Mouse (Mus musculus): Measurements from ENCODE around the gene Clns1a.

The Clns1a gene

GRCm38 (mm10) chr7:97720109-97720508 is 23.7 kb downstream of the Clns1a start:
- no peak for TF ChIP-seq GATA4 (IDR thresholded peaks at IDR 0.05; ENCODE audit: insufficient replicate concordance, low read length)

DNA sequence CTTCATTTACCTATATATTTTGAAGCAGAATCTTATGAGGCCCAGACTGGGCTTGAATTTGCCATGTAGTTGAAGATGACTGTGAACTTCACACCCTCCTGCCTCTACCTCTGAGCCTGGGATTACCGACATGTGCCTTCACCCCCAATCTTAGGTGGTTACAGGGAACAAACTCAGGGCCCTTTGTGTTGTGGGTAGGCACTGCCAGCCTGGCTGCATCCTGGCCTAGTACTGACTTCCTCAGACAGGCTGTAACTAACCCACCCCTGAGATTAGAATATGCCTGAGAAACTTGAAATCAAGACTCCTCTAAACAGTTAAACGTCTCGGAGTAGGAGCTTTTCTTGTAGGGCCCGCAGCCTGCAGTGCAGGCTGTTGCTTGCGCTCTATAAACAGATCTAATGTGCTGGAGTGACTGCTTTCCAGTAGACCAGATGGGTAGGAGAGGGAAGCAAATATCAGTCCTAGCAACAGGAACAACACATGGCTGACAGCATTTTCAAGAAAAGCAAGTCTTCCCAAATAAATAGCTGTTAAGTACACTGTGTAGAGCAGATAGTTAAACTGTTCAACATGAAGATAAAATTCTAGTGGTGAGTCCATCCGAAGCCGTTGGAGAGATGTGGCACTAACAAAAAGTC is 26.0 kb downstream of the Clns1a start:
- TF ChIP-seq GATA4 (IDR thresholded peaks at IDR 0.05; ENCODE audit: insufficient replicate concordance, low read length) = no peak

DNA sequence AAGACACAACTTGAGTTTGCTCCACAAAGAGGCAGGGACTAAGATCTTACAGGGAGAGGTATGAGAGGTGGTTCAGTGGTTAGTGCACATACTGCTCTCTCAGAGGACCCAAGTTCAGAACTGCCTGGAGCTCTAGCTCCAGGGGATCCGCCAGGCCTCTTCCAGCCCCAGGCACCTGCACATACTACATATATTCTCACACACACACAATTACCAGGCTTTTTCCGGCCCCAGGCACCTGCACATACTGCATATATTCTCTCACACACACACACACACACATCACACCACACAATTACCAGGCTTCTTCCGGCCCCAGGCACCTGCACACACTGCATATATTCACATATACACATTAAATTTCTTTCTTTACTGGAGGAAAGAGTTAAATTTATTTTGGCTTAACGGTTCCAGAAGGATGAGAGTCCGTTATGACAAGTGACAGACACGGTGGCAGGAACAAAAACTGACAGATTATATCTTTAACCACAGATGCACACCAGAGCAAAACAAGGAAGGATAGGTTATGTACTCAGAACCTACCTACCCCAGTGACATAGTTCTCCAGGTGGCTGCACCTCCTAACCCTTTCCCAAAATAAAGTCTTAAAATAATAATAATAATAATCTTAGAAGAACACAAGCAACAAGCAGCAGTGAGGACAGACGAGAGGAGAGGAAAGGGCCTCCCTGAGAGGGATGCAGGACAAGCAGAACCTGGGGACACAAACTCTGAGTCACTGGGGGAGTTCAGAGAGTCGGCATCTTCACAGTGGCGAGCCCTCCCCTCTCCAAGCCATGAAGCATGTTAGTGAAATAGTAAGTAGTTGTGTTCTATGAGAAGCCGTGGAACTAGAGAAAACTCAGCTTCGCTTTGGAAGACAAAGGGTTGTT is 27.5 kb downstream of the Clns1a start:
- TF ChIP-seq GATA4 (IDR thresholded peaks at IDR 0.05; ENCODE audit: insufficient replicate concordance, low read length) = no peak

DNA sequence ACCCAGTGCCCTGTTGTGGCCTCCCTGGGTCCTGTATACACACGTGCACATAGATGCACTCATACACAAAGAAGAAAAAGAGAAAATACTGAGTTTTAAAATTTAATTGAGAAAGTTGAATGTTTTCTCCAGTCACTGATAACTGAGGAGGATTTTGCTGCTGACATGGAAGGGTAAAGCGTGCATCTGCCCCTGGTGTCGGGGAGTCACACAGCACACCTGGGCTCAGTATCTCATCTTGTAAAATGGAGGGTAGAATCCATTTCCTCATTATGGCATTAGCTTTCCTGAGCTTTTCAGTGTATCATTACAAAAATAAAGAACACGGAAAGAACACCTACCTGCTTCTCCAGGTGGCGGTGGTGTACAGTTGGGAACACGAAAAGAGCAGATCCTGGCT is 29.0 kb downstream of the Clns1a start:
- TF ChIP-seq GATA4 (IDR thresholded peaks at IDR 0.05; ENCODE audit: insufficient replicate concordance, low read length) = no peak

GRCm38 (mm10) chr7:97726080-97726479 is 29.6 kb downstream of the Clns1a start:
- no peak for TF ChIP-seq GATA4 (IDR thresholded peaks at IDR 0.05; ENCODE audit: insufficient replicate concordance, low read length)

GRCm38 (mm10) chr7:97726778-97727177 is 30.3 kb downstream of the Clns1a start:
- no peak for TF ChIP-seq GATA4 (IDR thresholded peaks at IDR 0.05; ENCODE audit: insufficient replicate concordance, low read length)

- no peak for TF ChIP-seq GATA4 (IDR thresholded peaks at IDR 0.05; ENCODE audit: insufficient replicate concordance, low read length)
These were observed 32.5 kb downstream of the Clns1a start for GRCm38 (mm10) chr7:97728666-97729614.

DNA sequence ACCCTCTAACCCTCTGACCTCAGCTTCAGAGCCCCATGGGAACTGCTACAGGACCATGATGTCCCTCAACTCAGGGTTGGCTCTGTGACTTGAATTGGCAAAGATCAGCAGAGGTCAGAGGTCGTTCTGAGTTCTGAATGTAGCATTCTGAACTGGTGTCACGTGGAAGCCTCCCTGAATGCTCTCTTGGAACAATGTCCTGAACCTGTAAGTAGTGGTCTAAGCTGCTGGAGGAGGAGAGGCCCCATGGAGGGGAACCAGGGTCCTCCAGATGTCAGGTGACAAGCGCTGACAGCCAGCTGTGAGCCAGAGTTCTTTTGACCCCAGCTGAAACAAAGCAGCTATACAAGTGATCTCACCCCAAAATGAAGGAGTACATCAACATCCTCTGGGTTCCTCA is 34.0 kb downstream of the Clns1a start:
- no peak for TF ChIP-seq GATA4 (IDR thresholded peaks at IDR 0.05; ENCODE audit: insufficient replicate concordance, low read length)

GRCm38 (mm10) chr7:97733606-97734005 is 37.2 kb downstream of the Clns1a start:
- no peak for TF ChIP-seq GATA4 (IDR thresholded peaks at IDR 0.05; ENCODE audit: insufficient replicate concordance, low read length)

GRCm38 (mm10) chr7:97735021-97735420 is 38.6 kb downstream of the Clns1a start:
- TF ChIP-seq GATA4 (IDR thresholded peaks at IDR 0.05; ENCODE audit: insufficient replicate concordance, low read length) = no peak

DNA sequence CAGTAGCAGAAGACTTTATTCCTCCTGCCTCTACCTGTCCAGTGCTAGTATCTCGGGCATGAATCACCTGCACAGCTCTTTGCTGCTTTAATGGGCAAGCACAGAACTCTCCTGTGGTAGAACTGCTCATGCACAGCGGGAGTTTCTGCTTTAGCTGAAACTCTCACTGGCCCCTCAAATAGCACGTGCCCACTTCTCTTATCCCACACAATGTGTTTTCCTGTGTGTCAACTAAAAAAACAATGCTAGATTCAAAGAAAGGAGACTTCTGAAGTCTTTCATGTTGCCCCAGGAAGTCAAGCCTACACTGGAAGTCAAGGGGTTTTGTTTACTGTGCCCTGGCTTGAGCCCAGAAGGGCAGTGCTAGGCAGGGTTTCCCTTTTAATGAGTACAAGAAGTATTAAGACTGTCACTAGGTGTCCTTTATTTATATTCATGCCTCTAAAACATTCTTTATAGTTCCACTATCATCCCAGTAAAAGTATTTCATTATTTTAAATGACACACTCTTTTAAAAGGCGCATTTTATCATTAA is 39.5 kb downstream of the Clns1a start:
- TF ChIP-seq GATA4 (IDR thresholded peaks at IDR 0.05; ENCODE audit: insufficient replicate concordance, low read length) = no peak

GRCm38 (mm10) chr7:97737256-97737637 is 40.8 kb downstream of the Clns1a start:
- TF ChIP-seq GATA4 (IDR thresholded peaks at IDR 0.05; ENCODE audit: insufficient replicate concordance, low read length) = no peak

DNA sequence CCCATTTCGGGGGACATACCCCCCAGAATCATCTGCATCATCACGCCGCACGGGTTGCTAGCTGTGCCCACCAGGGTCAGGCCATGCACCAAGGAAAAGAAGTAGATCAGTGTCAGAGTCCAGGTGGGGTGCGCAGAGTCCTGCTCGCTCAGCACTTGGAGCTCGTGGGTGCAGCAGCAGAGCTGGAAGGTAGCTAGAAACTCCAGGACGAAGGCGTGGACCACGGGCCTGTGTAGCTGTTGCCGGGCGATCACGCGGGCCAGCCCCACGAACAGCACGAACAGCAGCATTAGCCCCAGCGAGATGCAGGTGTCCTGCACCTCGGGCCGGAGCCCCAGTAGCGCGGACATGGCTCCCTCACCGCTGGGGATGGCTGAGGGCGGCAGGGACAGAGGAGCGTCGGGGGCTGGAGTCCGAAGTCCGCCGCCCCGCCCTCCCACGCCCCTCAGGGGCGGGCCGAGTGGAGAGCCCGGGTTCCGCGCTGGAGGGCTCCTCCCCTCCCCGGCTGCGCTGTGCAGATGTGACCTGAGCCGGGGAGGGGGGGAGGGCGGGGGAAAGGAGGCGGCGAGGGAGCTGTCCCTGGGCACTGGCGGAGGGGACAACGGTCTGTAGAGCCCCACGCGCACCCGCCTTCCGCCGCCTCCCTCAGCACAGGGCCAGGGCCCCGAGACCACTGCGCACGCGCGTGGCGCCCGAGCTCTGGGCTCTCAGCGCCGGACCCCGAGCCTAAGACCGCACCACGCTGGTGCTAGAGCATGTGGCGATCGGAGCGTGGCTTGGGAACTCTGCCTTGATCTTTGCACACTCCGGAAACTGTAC is 41.4 kb downstream of the Clns1a start, which contains the start of gene Aqp11:
TSS of gene Aqp11 (minus strand) at position 652 of the 819 bp plus-strand sequence.
- no peak for TF ChIP-seq GATA4 (IDR thresholded peaks at IDR 0.05; ENCODE audit: insufficient replicate concordance, low read length)

DNA sequence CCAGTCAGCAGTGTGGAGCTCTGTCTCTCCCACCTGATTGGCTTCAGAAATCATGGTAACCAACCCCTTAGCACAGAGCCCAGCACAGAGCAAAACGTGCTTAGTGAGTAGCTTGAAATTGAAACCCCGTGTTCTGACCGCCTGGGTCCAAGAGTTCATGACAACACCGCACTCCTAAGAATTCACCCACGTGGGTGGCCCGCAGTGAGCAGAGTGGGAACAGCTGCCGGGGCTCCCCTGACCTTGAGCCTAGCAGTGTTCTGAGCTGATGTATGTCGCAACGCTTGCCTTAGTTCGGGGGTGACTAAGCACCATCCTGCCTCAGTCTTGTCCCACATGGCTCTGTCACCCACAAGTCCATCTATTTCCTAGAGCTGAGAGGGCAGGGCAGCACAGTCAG is 44.5 kb downstream of the Clns1a start:
- TF ChIP-seq GATA4 (IDR thresholded peaks at IDR 0.05; ENCODE audit: insufficient replicate concordance, low read length) = no peak

Measured in liver, adult (tissue).